Mouse (Mus musculus): ENCODE data around the gene Bcl2l12.
A peak's percentile ranks its signal among the peaks of the same experiment; 100 is the strongest.
"Not testable (repeated sequence)": the region's sequence is repeated elsewhere in the genome, so short reads cannot be mapped to it uniquely, and the experiment has no call there.

Gene Bcl2l12

GRCm38 (mm10) chr7:44998501-44998955 lies at the start of gene Bcl2l12:
TSS of gene Bcl2l12 (minus strand) at chr7:44998712.
- DNase-seq (ENCODE audit: low spot score in 2 of 2): peak in 1 of 2 experiments; percentile 62

GRCm38 (mm10) chr7:45047491-45047890 lies 49.0 kb upstream of the Bcl2l12 start:
- no peak for DNase-seq (ENCODE audit: low spot score in 2 of 2)

- no peak for DNase-seq (ENCODE audit: low spot score in 2 of 2)
Measured at GRCm38 (mm10) chr7:45046853-45047350, 48.4 kb upstream of the Bcl2l12 start.

- no peak for DNase-seq (ENCODE audit: low spot score in 2 of 2)
Measured at GRCm38 (mm10) chr7:45045741-45046140, 47.2 kb upstream of the Bcl2l12 start.

GRCm38 (mm10) chr7:45043307-45043706 lies 44.8 kb upstream of the Bcl2l12 start:
- DNase-seq (ENCODE audit: low spot score in 2 of 2): no peak

- DNase-seq (ENCODE audit: low spot score in 2 of 2): no peak
Measured at GRCm38 (mm10) chr7:45040851-45041250, 42.3 kb upstream of the Bcl2l12 start.

- no peak for DNase-seq (ENCODE audit: low spot score in 2 of 2)
Measured at GRCm38 (mm10) chr7:45038411-45038810, 39.9 kb upstream of the Bcl2l12 start.

GRCm38 (mm10) chr7:45037720-45038361 lies 39.3 kb upstream of the Bcl2l12 start:
- no peak for DNase-seq (ENCODE audit: low spot score in 2 of 2)

- DNase-seq (ENCODE audit: low spot score in 2 of 2): no peak
Measured at GRCm38 (mm10) chr7:45036702-45037101, 38.2 kb upstream of the Bcl2l12 start.

- no peak for DNase-seq (ENCODE audit: low spot score in 2 of 2)
Measured at GRCm38 (mm10) chr7:45035631-45036030, 37.1 kb upstream of the Bcl2l12 start.

- no peak for DNase-seq (ENCODE audit: low spot score in 2 of 2)
Measured at GRCm38 (mm10) chr7:45033722-45034359, 35.3 kb upstream of the Bcl2l12 start.

GRCm38 (mm10) chr7:45030857-45031256 lies 32.3 kb upstream of the Bcl2l12 start:
- DNase-seq (ENCODE audit: low spot score in 2 of 2): no peak

- DNase-seq (ENCODE audit: low spot score in 2 of 2): no peak
Measured at GRCm38 (mm10) chr7:45029995-45030394, 31.5 kb upstream of the Bcl2l12 start.

- no peak for DNase-seq (ENCODE audit: low spot score in 2 of 2)
Measured at GRCm38 (mm10) chr7:45028351-45028750, 29.8 kb upstream of the Bcl2l12 start.

GRCm38 (mm10) chr7:45027761-45028160 lies 29.2 kb upstream of the Bcl2l12 start:
- DNase-seq (ENCODE audit: low spot score in 2 of 2): no peak

- no peak for DNase-seq (ENCODE audit: low spot score in 2 of 2)
Measured at GRCm38 (mm10) chr7:45026256-45026655, 27.7 kb upstream of the Bcl2l12 start.

GRCm38 (mm10) chr7:45025601-45026220 lies 27.2 kb upstream of the Bcl2l12 start:
- peak in 1 of 2 experiments; percentile 41 for DNase-seq (ENCODE audit: low spot score in 2 of 2)

GRCm38 (mm10) chr7:45024281-45025248 lies 26.1 kb upstream of the Bcl2l12 start:
- DNase-seq (ENCODE audit: low spot score in 2 of 2): no peak

GRCm38 (mm10) chr7:45023711-45024110 lies 25.2 kb upstream of the Bcl2l12 start:
- not testable (repeated sequence) for DNase-seq (ENCODE audit: low spot score in 2 of 2)

- no peak for DNase-seq (ENCODE audit: low spot score in 2 of 2)
Measured at GRCm38 (mm10) chr7:45020225-45020624, 21.7 kb upstream of the Bcl2l12 start.

- peak; percentile 41 to 71 for DNase-seq (ENCODE audit: low spot score in 2 of 2)
Measured at GRCm38 (mm10) chr7:45019031-45019571, 20.6 kb upstream of the Bcl2l12 start.
